8 mouse cellular contexts compared by ENCODE assay signal in the genomic region with DNA sequence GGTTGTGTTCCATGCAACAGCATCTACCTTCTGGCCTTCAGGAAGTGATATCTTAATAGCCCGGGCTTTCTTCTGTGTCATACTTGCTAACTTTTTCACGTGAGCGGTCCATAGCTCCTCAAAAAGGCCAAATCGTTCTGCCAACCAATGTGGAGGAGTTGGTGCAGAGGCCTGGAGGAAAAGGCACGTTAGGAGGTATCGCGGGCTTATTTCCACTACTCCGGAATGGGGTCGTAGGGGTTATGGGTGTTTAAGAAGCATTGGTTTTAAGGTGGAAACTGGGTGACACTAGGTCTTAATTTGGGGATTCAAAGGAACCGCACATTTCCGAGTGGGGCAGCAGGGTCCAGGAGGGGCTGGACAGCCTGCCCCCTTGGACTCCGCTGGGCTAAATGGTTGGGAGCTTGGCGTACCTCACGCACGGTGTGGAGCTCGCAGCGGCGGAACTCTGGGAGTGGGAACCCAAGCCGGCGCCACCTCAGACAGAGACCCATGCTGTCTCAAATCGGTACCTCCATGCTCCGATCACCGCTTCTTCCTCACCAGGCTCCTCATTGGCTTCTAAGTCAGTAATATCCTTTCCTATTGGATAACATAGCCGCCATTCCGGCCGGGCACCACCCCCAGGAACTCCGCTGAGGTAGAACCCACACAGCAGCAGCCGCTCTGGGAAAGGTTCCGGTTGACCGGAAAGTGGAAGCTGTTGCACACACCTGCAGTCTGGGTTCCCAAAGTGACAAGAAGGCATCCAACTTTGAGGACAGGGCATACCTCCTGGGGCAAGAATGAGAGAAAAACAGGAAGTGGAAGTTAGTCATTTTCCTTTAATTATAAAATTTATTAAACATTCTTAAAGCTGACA. TPM values are rescaled to one million over a fixed set of nuclear protein-coding genes. Genes with fewer than 3 reads are reported as not detected.
DNase-seq lines count a peak whose midpoint lies in the region; ATAC-seq and TF ChIP-seq lines count a peak whose summit lies in the region.

No protein-coding gene starts in this region.

- H3K9me3 ChIP-seq in forebrain, embryonic 10.5 days, result no peaks in the 10 kb centered on the region
- H3K9me3 ChIP-seq in heart, embryonic 15.5 days (replicated peaks), result no peaks in the 10 kb centered on the region
- H3K9me3 ChIP-seq in liver, embryonic 14.5 days (ENCODE audit: control insufficient read depth, low read length), result no peaks in the 10 kb centered on the region
- no peaks in the 10 kb centered on the region for H3K9me3 ChIP-seq in neural tube, embryonic 11.5 days (ENCODE audit: control insufficient read depth, low read length)
- H3K9me3 ChIP-seq in stomach, postnatal 0 days (ENCODE audit: control insufficient read depth, low read length), result no peaks in the 10 kb centered on the region

- peak; percentile 80 to 86 for DNase-seq in CD8-positive naive resting alpha-beta T cell, adult 2 months (ENCODE audit: low read depth in 2 of 2, low spot score in 2 of 2)
- DNase-seq in c-Kit-positive CD71-negative TER-119-negative erythroid progenitor cells, embryonic 14.5 days (ENCODE audit: low read depth), result peak; percentile 81
- DNase-seq in forebrain, embryonic 10.5 days (ENCODE audit: extremely low spot score, low spot score), result peak; percentile 89
- DNase-seq in kidney, postnatal 25 days, result peak; percentile 96
- peak; percentile 85 to 88 (median 87) for DNase-seq in liver, embryonic 14.5 days (ENCODE audit: low read depth in 3 of 3, low spot score in 3 of 3)
- DNase-seq in neural tube, embryonic 11.5 days (ENCODE audit: low spot score), result peak; percentile 89
- DNase-seq in stomach, postnatal 0 days (ENCODE audit: low spot score), result peak; percentile 92

- peak; percentile 97 for ATAC-seq in heart, embryonic 15.5 days (replicated peaks; ENCODE audit: insufficient number of reproducible peaks, insufficient read depth, low FRiP score, low read depth)
- ATAC-seq in liver, embryonic 14.5 days (ENCODE audit: insufficient read depth), result peak; percentile 99
- ATAC-seq in neural tube, embryonic 11.5 days (ENCODE audit: insufficient read depth, low FRiP score, low TSS enrichment), result peak; percentile 98
- ATAC-seq in stomach, postnatal 0 days (ENCODE audit: low FRiP score, low TSS enrichment), result peak; percentile 99

- peak overlapping the region; percentile 72 for H3K9ac ChIP-seq in heart, embryonic 15.5 days
- H3K9ac ChIP-seq in liver, embryonic 14.5 days (replicated peaks), result peak overlapping the region; percentile 88
- peak overlapping the region; percentile 80 for H3K9ac ChIP-seq in neural tube, embryonic 11.5 days (ENCODE audit: low read length)
- peak overlapping the region; percentile 77 for H3K9ac ChIP-seq in stomach, postnatal 0 days (ENCODE audit: low read length)

- peak overlapping the region; percentile 65 for H3K4me2 ChIP-seq in heart, embryonic 15.5 days
- H3K4me2 ChIP-seq in liver, embryonic 14.5 days (ENCODE audit: low read depth), result peak overlapping the region; percentile 91
- peak overlapping the region; percentile 87 for H3K4me2 ChIP-seq in neural tube, embryonic 11.5 days (ENCODE audit: low read depth)
- peak overlapping the region; percentile 69 for H3K4me2 ChIP-seq in stomach, postnatal 0 days (replicated peaks; ENCODE audit: low read depth)

- under 1% methylated on average over 30 of the region's 30 CpGs for WGBS in forebrain, embryonic 10.5 days
- under 1% methylated on average over 30 of the region's 30 CpGs for WGBS in heart, embryonic 15.5 days
- WGBS in liver, embryonic 14.5 days (ENCODE audit: insufficient replicate concordance), result under 1% methylated on average over 30 of the region's 30 CpGs
- WGBS in neural tube, embryonic 11.5 days, result 1% methylated on average over 30 of the region's 30 CpGs
- WGBS in stomach, postnatal 0 days, result under 1% methylated on average over 30 of the region's 30 CpGs

- H3K4me1 ChIP-seq in forebrain, embryonic 10.5 days, result peaks cover 18% of the 10 kb centered on the region
- H3K4me1 ChIP-seq in heart, embryonic 15.5 days (replicated peaks), result peaks cover 5% of the 10 kb centered on the region; the same call in 1 of the 2 replicates
- peaks cover 0 to 3% of the 10 kb centered on the region in 2 experiments; a peak in 1 of 4 replicates for H3K4me1 ChIP-seq in liver, embryonic 14.5 days (replicated peaks; ENCODE audit: control insufficient read depth in 2 of 2, insufficient read depth in 2 of 2, low read length in 1 of 2)
- no peaks in the 10 kb centered on the region; the same call in 1 of the 2 replicates for H3K4me1 ChIP-seq in neural tube, embryonic 11.5 days (ENCODE audit: control insufficient read depth, insufficient read depth, low read length)
- no peaks in the 10 kb centered on the region for H3K4me1 ChIP-seq in stomach, postnatal 0 days (replicated peaks; ENCODE audit: control insufficient read depth, insufficient read depth)

- H3K4me3 ChIP-seq in forebrain, embryonic 10.5 days, result peak overlapping the region; percentile 89
- H3K4me3 ChIP-seq in heart, embryonic 15.5 days, result peak overlapping the region; percentile 77
- peak overlapping the region; percentile 90 to 91 for H3K4me3 ChIP-seq in liver, embryonic 14.5 days (ENCODE audit: insufficient read depth in 1 of 2, low read depth in 2 of 2, low read length in 2 of 2)
- peak overlapping the region; percentile 77 for H3K4me3 ChIP-seq in neural tube, embryonic 11.5 days (ENCODE audit: low read depth, low read length)
- H3K4me3 ChIP-seq in stomach, postnatal 0 days (ENCODE audit: low read depth, low read length), result peak overlapping the region; percentile 67

- no peaks in the 10 kb centered on the region for H3K27me3 ChIP-seq in forebrain, embryonic 10.5 days (ENCODE audit: poor library complexity, severe bottlenecking)
- no peaks in the 10 kb centered on the region for H3K27me3 ChIP-seq in heart, embryonic 15.5 days
- H3K27me3 ChIP-seq in liver, embryonic 14.5 days (ENCODE audit: control insufficient read depth, insufficient read depth, low read length), result no peaks in the 10 kb centered on the region; the same call in 1 of the 2 replicates
- H3K27me3 ChIP-seq in neural tube, embryonic 11.5 days (ENCODE audit: control insufficient read depth, insufficient read depth, low read length), result no peaks in the 10 kb centered on the region
- H3K27me3 ChIP-seq in stomach, postnatal 0 days (ENCODE audit: control insufficient read depth, insufficient read depth, low read length), result no peaks in the 10 kb centered on the region

- peak overlapping the region; percentile 88 for H3K27ac ChIP-seq in forebrain, embryonic 10.5 days
- H3K27ac ChIP-seq in heart, embryonic 15.5 days, result peak overlapping the region; percentile 69
- peak overlapping the region; percentile 55; the same call in 1 of the 2 replicates for H3K27ac ChIP-seq in liver, embryonic 14.5 days
- H3K27ac ChIP-seq in neural tube, embryonic 11.5 days (ENCODE audit: low read depth, low read length), result peak overlapping the region; percentile 39; the same call in 1 of the 2 replicates
- peak overlapping the region; percentile 69 for H3K27ac ChIP-seq in stomach, postnatal 0 days (replicated peaks)

- no peak for TF ChIP-seq CTCF in liver, embryonic 14.5 days (IDR thresholded peaks at IDR 0.05; ENCODE audit: low read depth)
- no peak for TF ChIP-seq CTCF in stomach, postnatal 0 days (IDR thresholded peaks at IDR 0.05; ENCODE audit: low read depth)

- peak; percentile 43; the same call in 1 of the 2 replicates for TF ChIP-seq EP300 in liver, embryonic 14.5 days (IDR thresholded peaks at IDR 0.05; ENCODE audit: low read depth)
- TF ChIP-seq EP300 in stomach, postnatal 0 days (optimal IDR thresholded peaks at IDR 0.05), result peak; percentile 87

- peaks cover 35% of the 10 kb centered on the region for H3K36me3 ChIP-seq in forebrain, embryonic 10.5 days (replicated peaks)
- peaks cover 30% of the 10 kb centered on the region for H3K36me3 ChIP-seq in heart, embryonic 15.5 days
- peaks cover 14% of the 10 kb centered on the region for H3K36me3 ChIP-seq in liver, embryonic 14.5 days (replicated peaks; ENCODE audit: control insufficient read depth, insufficient read depth, low read depth)
- H3K36me3 ChIP-seq in neural tube, embryonic 11.5 days (ENCODE audit: control insufficient read depth, insufficient read depth, low read length), result peaks cover 5% of the 10 kb centered on the region
- H3K36me3 ChIP-seq in stomach, postnatal 0 days (ENCODE audit: control insufficient read depth, insufficient read depth, low read length), result peaks cover 10% of the 10 kb centered on the region; the same call in 1 of the 2 replicates

RNA-seq across cellular contexts. Expression of a gene that starts 5.4 kb away (rescaled TPM):
- polyA plus RNA-seq in forebrain, embryonic 10.5 days (2016; fragmentation: Nextera tagmentation; extraction: Ambion mirVana), result 76.5 and 76.9 TPM in 2 replicates
- polyA plus RNA-seq in heart, embryonic 15.5 days (2015; fragmentation: Nextera tagmentation; extraction: Ambion mirVana), result 31.3 and 42.4 TPM in 2 replicates
- 14.5 and 19.9 TPM in 2 replicates for polyA plus RNA-seq in liver, embryonic 14.5 days (2012; rRNA removed)
- polyA plus RNA-seq in liver, embryonic 14.5 days (2014; fragmentation: Nextera tagmentation; extraction: Ambion mirVana), result 37.1 and 39.9 TPM in 2 replicates
- polyA plus RNA-seq in neural tube, embryonic 11.5 days (2014; fragmentation: Nextera tagmentation; extraction: Ambion mirVana), result 46.8 and 56.5 TPM in 2 replicates
- polyA plus RNA-seq in stomach, postnatal 0 days (2015; fragmentation: Nextera tagmentation; extraction: Ambion mirVana), result 22.4 and 24.4 TPM in 2 replicates

RNA-seq across cellular contexts. Expression of a gene that starts 15.2 kb away (rescaled TPM):
- 11.1 and 12.4 TPM in 2 replicates for polyA plus RNA-seq in forebrain, embryonic 10.5 days (2016; fragmentation: Nextera tagmentation; extraction: Ambion mirVana)
- 56.3 and 60.6 TPM in 2 replicates for polyA plus RNA-seq in heart, embryonic 15.5 days (2015; fragmentation: Nextera tagmentation; extraction: Ambion mirVana)
- 9.3 and 9.8 TPM in 2 replicates for polyA plus RNA-seq in liver, embryonic 14.5 days (2012; rRNA removed)
- polyA plus RNA-seq in liver, embryonic 14.5 days (2014; fragmentation: Nextera tagmentation; extraction: Ambion mirVana), result 10.2 and 12.9 TPM in 2 replicates
- 20.5 and 21.5 TPM in 2 replicates for polyA plus RNA-seq in neural tube, embryonic 11.5 days (2014; fragmentation: Nextera tagmentation; extraction: Ambion mirVana)
- polyA plus RNA-seq in stomach, postnatal 0 days (2015; fragmentation: Nextera tagmentation; extraction: Ambion mirVana), result 254 and 328 TPM in 2 replicates

Comparison
In these comparisons a context has a peak if more than half of its experiments do, and no peak if none do; other contexts are left out.
1. Peak in every context shown above with its lines: DNase-seq, ATAC-seq, H3K4me3 ChIP-seq and H3K27ac ChIP-seq.